Mouse (Mus musculus) embryo, embryonic 11.5 days (tissue): ENCODE results near the gene Nfatc4.

Experiments
- DNase-seq: peaks from one replicate; pipeline ENCODE4 v3.0.0-alpha.2; 2012; ENCODE audit warnings: low read depth, low spot score

Gene Nfatc4

DNA sequence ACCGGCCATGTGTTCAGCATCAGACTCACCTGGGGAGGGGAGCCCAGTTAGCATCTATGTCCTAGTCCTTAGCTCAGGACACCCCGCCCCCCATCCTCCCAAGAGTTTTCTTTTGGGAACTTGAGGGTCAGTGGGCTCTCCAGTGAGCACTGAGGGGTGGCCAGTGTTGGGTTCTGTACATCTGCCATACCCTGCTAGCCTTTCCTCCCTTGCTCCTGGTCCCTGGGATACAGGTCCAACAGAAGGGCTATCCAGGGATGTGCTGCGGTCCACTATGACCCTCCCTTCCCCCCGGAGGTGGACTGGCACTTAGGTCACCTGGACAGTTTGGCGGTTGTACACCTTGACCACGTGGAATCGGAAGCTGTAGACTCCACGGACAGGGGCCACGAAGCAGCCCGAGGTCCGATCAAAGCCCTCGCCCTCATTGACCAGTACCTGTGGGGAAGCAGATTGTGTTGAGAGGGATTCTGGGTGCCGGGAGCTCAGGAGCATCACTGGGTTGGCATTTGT, 60.3 kb downstream of the Nfatc4 start:
- DNase-seq, result no peak
